Mouse (Mus musculus) hindbrain, embryonic 12.5 days (tissue): ENCODE results near the gene Apobec3. TPM values are rescaled to one million over a fixed set of nuclear protein-coding genes. Genes with fewer than 3 reads are reported as not detected.
"Not testable (repeated sequence)": the region's sequence is repeated elsewhere in the genome, so short reads cannot be mapped to it uniquely, and the experiment has no call there.

ENCODE experiments used
- ATAC-seq: fragments of 200-750 bp; cut with Nextera tagmentation; 2 replicates; pipeline ENCODE4 v1.8.0; 2017; ENCODE audit warnings: moderate TSS enrichment; ENCODE audit not compliant: low FRiP score
- H3K27ac ChIP-seq: fragments of 300-500 bp; sonication (generic); 2 replicates; pipeline ENCODE4 v1.5.1; 2016; ENCODE audit warnings: mild to moderate bottlenecking
- H3K27me3 ChIP-seq: fragments of 300-500 bp; sonication (generic); 2 replicates; pipeline ENCODE4 v1.6.1; 2016; ENCODE audit warnings: mild to moderate bottlenecking
- H3K36me3 ChIP-seq: fragments of 300-500 bp; sonication (generic); 2 replicates; pipeline ENCODE4 v1.6.1; 2016; ENCODE audit warnings: mild to moderate bottlenecking
- H3K4me1 ChIP-seq: fragments of 300-500 bp; sonication (generic); 2 replicates; pipeline ENCODE4 v1.6.1; 2016
- H3K4me2 ChIP-seq: fragments of 300-500 bp; sonication (generic); replicated peaks from 2 replicates; pipeline ENCODE4 v1.6.1; 2016; ENCODE audit warnings: mild to moderate bottlenecking
- H3K4me3 ChIP-seq: fragments of 300-500 bp; sonication (generic); 2 replicates; pipeline ENCODE4 v1.5.1; 2016; ENCODE audit warnings: mild to moderate bottlenecking
- H3K9ac ChIP-seq: fragments of 300-500 bp; sonication (generic); 2 replicates; pipeline ENCODE4 v1.6.1; 2016; ENCODE audit warnings: mild to moderate bottlenecking, moderate library complexity
- H3K9me3 ChIP-seq: fragments of 300-500 bp; sonication (generic); replicated peaks from 2 replicates; pipeline ENCODE4 v1.6.1; 2016; ENCODE audit warnings: mild to moderate bottlenecking
- WGBS: fragments of 180-500 bp; shearing (Covaris S2); methylation state at CpG from one replicate; pipeline ENCODE4 v1.1.7; 2016; 5-methylcytosine and 5-hydroxymethylcytosine counted together
- polyA plus RNA-seq: library from polyadenylated mRNA; unstranded; fragments of >200 nt; fragmentation: Nextera tagmentation; extraction: Ambion mirVana; gene quantifications from 2 replicates; pipeline ENCODE4 v1.2.1, GENCODE M21; 2016

Gene Apobec3
- polyA plus RNA-seq, 1 experiment from 2014 or later: 8.6 TPM

- Histone ChIP-seq H3K4me2 (no peak overlapping the region), H3K4me3 (no peak overlapping the region), H3K9ac (no peak overlapping the region), H3K36me3 (no peaks in the 10 kb centered on the region), H3K27ac (no peak overlapping the region), H3K27me3 (no peaks in the 10 kb centered on the region), H3K9me3 (no peaks in the 10 kb centered on the region), H3K4me1 (peaks cover 4% of the 10 kb centered on the region; the same call in 1 of the 2 replicates)
- ATAC-seq: no peak
- WGBS: 65% methylated on average over 13 of the region's 13 CpGs
These were observed 12.1 kb upstream of the Apobec3 start for GRCm38 (mm10) chr15:79879319-79879718.

DNA sequence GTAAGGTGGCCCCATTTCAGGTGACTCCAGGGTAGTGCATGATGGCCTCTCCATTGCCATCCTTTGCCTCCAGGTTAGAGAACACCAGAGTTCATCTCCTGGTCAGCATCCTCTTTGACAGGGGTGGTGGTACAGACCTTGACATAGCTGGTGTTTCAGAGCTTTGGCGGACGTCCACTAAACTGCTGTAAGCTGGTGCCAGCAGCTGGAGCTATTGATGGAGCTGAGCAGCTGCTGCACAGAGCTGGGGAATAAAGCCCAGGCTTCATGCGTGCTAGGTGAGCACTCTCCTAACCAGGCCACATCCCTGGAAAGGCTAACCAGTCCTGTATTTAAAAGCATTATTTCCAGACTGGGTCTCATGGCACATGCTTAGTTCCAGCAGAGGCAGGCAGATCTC lies 11.0 kb upstream of the Apobec3 start:
- 81% methylated on average over 3 of the region's 3 CpGs for WGBS
- no peak overlapping the region for H3K4me2 ChIP-seq
- H3K9ac ChIP-seq: no peak overlapping the region
- H3K27ac ChIP-seq: no peak overlapping the region
- no peak overlapping the region for H3K4me3 ChIP-seq
- ATAC-seq: no peak
- H3K36me3 ChIP-seq: no peaks in the 10 kb centered on the region
- no peaks in the 10 kb centered on the region for H3K9me3 ChIP-seq
- H3K4me1 ChIP-seq: peaks cover 4% of the 10 kb centered on the region; the same call in 1 of the 2 replicates
- no peaks in the 10 kb centered on the region for H3K27me3 ChIP-seq

- H3K27ac ChIP-seq: peak overlapping the region; percentile 90
- no peaks in the 10 kb centered on the region for H3K9me3 ChIP-seq
- H3K4me3 ChIP-seq: peak overlapping the region; percentile 43
- no peaks in the 10 kb centered on the region for H3K36me3 ChIP-seq
- peak overlapping the region; percentile 64 for H3K4me2 ChIP-seq
- ATAC-seq: peak; percentile 68
- no peaks in the 10 kb centered on the region for H3K27me3 ChIP-seq
- 29% methylated on average over 19 of the region's 19 CpGs for WGBS
- peaks cover 4% of the 10 kb centered on the region; the same call in 1 of the 2 replicates for H3K4me1 ChIP-seq
- peak overlapping the region; percentile 47; the same call in 1 of the 2 replicates for H3K9ac ChIP-seq
These were observed 8.7 kb upstream of the Apobec3 start for GRCm38 (mm10) chr15:79882623-79883267.

- H3K9ac ChIP-seq: peak overlapping the region; percentile 62
- no peaks in the 10 kb centered on the region for H3K36me3 ChIP-seq
- no peaks in the 10 kb centered on the region for H3K9me3 ChIP-seq
- no peaks in the 10 kb centered on the region for H3K27me3 ChIP-seq
- H3K4me3 ChIP-seq: peak overlapping the region; percentile 43
- peak overlapping the region; percentile 64 for H3K4me2 ChIP-seq
- peak overlapping the region; percentile 90 for H3K27ac ChIP-seq
- peak; percentile 91 for ATAC-seq
- peaks cover 4% of the 10 kb centered on the region; the same call in 1 of the 2 replicates for H3K4me1 ChIP-seq
- under 1% methylated on average over 30 of the region's 30 CpGs for WGBS
These were observed 8.1 kb upstream of the Apobec3 start for GRCm38 (mm10) chr15:79883352-79883822.

GRCm38 (mm10) chr15:79884820-79885219 lies 6.6 kb upstream of the Apobec3 start:
- Histone ChIP-seq H3K4me1 (peaks cover 4% of the 10 kb centered on the region; the same call in 1 of the 2 replicates), H3K27me3 (no peaks in the 10 kb centered on the region), H3K9me3 (no peaks in the 10 kb centered on the region), H3K36me3 (no peaks in the 10 kb centered on the region), H3K27ac (no peak overlapping the region), H3K4me3 (no peak overlapping the region), H3K9ac (no peak overlapping the region), H3K4me2 (no peak overlapping the region)
- WGBS: 79% methylated on average over 5 of the region's 5 CpGs
- no peak for ATAC-seq

- H3K27ac ChIP-seq: no peak overlapping the region
- peak overlapping the region; percentile 54 for H3K4me2 ChIP-seq
- 0 out of 2 replicates have a peak, but pooled peaks have one; percentile 32 for ATAC-seq
- H3K9me3 ChIP-seq: no peaks in the 10 kb centered on the region
- peaks cover 20% of the 10 kb centered on the region; the same call in 1 of the 2 replicates for H3K27me3 ChIP-seq
- H3K4me3 ChIP-seq: peak overlapping the region; percentile 33
- H3K4me1 ChIP-seq: peaks cover 10% of the 10 kb centered on the region
- WGBS: 0% methylated on average over 12 of the region's 12 CpGs
- peak overlapping the region; percentile 41 for H3K9ac ChIP-seq
- H3K36me3 ChIP-seq: no peaks in the 10 kb centered on the region
These were observed 718 bp downstream of the Apobec3 start for GRCm38 (mm10) chr15:79892213-79892541.

GRCm38 (mm10) chr15:79892995-79893823 lies 1.8 kb downstream of the Apobec3 start:
- H3K4me2 ChIP-seq: peak overlapping the region; percentile 54

DNA sequence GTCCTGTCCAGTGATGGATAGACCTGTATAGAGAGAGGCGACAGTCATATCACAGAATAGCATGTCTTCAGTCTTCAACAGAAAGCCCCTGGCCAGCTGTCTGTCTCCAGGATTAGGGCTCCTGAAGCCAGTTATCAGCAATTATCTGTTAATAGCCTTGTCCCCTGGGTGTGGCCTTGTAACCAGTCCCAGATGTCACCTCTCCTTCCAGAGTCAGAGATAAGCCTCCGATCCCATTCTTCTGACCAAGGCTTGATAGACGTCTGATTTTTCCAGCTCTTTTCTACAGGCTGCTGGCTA lies 2.3 kb downstream of the Apobec3 start:
- no peak overlapping the region for H3K27ac ChIP-seq
- H3K4me1 ChIP-seq: peaks cover 10% of the 10 kb centered on the region
- no peak overlapping the region for H3K4me3 ChIP-seq
- no peak overlapping the region for H3K4me2 ChIP-seq
- H3K36me3 ChIP-seq: no peaks in the 10 kb centered on the region
- ATAC-seq: no peak
- no peaks in the 10 kb centered on the region for H3K9me3 ChIP-seq
- 67% methylated on average over 3 of the region's 3 CpGs for WGBS
- H3K27me3 ChIP-seq: peaks cover 20% of the 10 kb centered on the region; the same call in 1 of the 2 replicates
- no peak overlapping the region for H3K9ac ChIP-seq

More at GRCm38 (mm10) chr15:79892995-79893823, 1.8 kb downstream of the Apobec3 start:
- WGBS: 84% methylated on average over 15 of the region's 15 CpGs
- Histone ChIP-seq H3K36me3 (no peaks in the 10 kb centered on the region), H3K27ac (no peak overlapping the region), H3K4me1 (peaks cover 10% of the 10 kb centered on the region), H3K27me3 (peaks cover 20% of the 10 kb centered on the region; the same call in 1 of the 2 replicates), H3K4me3 (no peak overlapping the region), H3K9me3 (no peaks in the 10 kb centered on the region), H3K9ac (no peak overlapping the region)
- no peak for ATAC-seq

DNA sequence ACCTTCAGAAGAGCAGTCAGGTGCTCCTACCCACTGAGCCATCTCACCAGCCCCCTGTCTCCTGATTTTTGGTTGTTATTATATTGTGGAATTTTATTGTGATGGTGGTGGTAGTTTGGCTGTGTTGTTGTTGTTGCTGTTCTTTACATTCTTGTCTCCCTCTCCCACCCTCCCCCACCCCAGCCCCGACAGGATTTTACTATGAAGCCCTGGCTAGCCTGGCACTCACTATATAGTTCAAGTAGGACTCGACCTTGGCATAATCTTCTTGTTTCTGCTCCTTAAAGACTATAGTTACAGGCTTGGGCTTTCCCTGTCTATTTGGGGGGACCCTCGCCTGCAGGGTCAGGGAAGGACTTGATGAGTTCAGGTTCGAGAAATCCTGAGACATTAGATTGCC lies 2.9 kb downstream of the Apobec3 start:
- peaks cover 20% of the 10 kb centered on the region; the same call in 1 of the 2 replicates for H3K27me3 ChIP-seq
- 83% methylated on average over 4 of the region's 4 CpGs for WGBS
- H3K4me1 ChIP-seq: peaks cover 10% of the 10 kb centered on the region
- no peak overlapping the region for H3K4me3 ChIP-seq
- no peaks in the 10 kb centered on the region for H3K9me3 ChIP-seq
- ATAC-seq: no peak
- no peak overlapping the region for H3K27ac ChIP-seq
- H3K36me3 ChIP-seq: no peaks in the 10 kb centered on the region
- no peak overlapping the region for H3K9ac ChIP-seq
- H3K4me2 ChIP-seq: no peak overlapping the region

- WGBS: 91% methylated on average over 11 of the region's 23 CpGs
- not testable (repeated sequence) for H3K36me3 ChIP-seq, H3K4me1 ChIP-seq, H3K4me2 ChIP-seq, H3K9me3 ChIP-seq, H3K27ac ChIP-seq, H3K4me3 ChIP-seq, H3K9ac ChIP-seq, ATAC-seq
- H3K27me3 ChIP-seq: peaks cover 20% of the 10 kb centered on the region; the same call in 1 of the 2 replicates
These were observed 4.0 kb downstream of the Apobec3 start for GRCm38 (mm10) chr15:79895221-79896079.

DNA sequence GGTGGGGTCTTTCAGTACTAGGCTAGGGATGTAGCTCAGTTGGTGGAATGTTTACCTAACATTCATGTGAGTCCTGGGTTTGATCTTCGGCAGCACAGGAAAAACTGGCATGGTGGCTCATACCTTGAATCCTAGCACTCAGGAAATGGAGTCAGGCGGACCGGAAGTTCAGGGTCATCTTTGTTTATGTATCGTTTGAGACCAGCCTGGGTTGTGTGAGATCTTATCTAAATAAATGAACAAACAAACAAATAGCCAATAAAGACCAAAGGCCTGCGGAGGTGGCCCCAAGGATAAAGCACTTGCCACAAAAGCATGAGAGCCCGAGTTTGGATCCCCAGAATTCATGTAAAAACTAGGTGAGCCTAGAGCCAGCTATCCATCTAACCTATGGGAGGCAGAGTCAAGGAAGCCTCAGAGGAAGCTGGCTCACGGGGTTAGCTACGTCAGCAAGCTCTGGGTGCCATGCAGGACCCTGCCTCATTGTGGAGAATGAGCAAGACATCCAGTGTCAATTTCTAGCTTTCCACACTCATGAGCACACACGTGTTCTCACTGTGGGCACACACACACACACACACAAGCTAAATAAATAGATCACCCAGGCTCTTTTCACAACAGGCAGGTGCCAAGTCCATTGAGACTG lies 4.7 kb downstream of the Apobec3 start:
- no peaks in the 10 kb centered on the region for H3K36me3 ChIP-seq
- H3K9ac ChIP-seq: no peak overlapping the region
- H3K27me3 ChIP-seq: peaks cover 20% of the 10 kb centered on the region; the same call in 1 of the 2 replicates
- no peak overlapping the region for H3K4me3 ChIP-seq
- H3K4me2 ChIP-seq: no peak overlapping the region
- 87% methylated on average over 9 of the region's 9 CpGs for WGBS
- peaks cover 10% of the 10 kb centered on the region for H3K4me1 ChIP-seq
- no peak overlapping the region for H3K27ac ChIP-seq
- ATAC-seq: no peak
- no peaks in the 10 kb centered on the region for H3K9me3 ChIP-seq
